Mouse (Mus musculus) megakaryocyte, embryonic 14.5 days (primary cell): ENCODE results near the gene Ccdc85b.

Source experiments
- FLI1 ChIP-seq: IDR thresholded peaks from 2 replicates; pipeline ENCODE4 v1.6.1; 2012; ENCODE audit warnings: low read length, inconsistent platforms, mixed read lengths
- GATA1 ChIP-seq: IDR thresholded peaks from 3 replicates; pipeline ENCODE4 v1.6.1; 2012; ENCODE audit warnings: mixed read lengths, low read length, inconsistent platforms, borderline replicate concordance

GRCm38 (mm10) chr19:5494314-5494713 lies 36.6 kb upstream of the Ccdc85b start:
- TF ChIP-seq GATA1 (no peak), FLI1 (no peak)
